Mouse (Mus musculus): ENCODE results near the gene Sptssa.

The Sptssa gene

DNA sequence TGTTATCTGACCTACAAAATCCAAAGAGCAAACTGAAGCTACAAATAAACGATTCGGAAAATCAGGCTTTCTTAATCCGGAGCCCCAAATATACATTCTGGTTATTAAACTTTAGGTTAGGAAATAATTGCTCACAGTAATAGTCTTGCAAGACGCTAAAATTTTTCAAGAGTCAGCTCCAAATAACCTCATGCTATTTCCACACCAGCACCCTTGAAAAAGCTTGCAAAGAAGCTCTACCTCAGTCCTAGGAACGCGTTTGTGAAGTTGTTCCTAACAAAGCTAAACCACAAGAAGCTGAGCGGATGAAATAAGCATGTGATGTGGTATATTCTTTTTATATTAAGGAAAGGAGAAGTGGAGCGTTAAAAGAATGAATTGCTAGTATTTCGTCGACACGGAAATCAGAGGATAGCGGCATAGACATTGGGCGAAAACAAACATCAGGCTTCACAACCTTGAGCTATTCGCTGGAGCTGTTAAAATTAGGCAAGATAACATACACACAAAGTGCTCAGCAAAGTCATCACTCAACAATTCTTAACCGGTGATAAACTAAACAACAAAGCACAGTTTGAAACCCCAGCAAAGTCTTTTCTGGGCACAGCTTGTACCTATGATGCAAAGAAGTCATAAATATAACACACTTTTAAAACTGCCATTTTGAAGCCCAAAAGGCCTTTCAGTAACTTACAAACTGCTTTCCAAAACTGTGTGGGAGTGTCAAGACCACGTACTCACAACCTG is 908 bp downstream of the Sptssa start:
- no peak for DNase-seq (ENCODE audit: low spot score)

DNA sequence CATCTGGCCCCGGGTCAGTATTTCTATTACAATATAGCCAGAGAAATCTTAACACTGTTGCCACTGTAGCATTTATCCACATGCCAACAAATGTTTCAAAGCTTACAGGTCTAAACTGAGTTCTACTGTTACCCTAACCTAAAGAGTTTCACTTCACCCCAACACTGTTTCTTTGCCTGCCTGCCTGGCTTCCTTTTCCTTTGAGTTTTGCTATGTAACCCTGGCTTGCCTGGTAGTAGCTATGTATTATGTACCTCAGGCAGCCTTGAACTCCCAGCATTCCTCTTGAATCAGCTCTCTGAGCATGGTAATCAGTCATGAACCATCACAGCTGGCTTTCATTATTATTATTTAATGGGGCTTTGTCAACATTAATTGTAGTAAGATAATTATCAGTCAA is 1.6 kb downstream of the Sptssa start:
- DNase-seq (ENCODE audit: low spot score), result no peak

DNA sequence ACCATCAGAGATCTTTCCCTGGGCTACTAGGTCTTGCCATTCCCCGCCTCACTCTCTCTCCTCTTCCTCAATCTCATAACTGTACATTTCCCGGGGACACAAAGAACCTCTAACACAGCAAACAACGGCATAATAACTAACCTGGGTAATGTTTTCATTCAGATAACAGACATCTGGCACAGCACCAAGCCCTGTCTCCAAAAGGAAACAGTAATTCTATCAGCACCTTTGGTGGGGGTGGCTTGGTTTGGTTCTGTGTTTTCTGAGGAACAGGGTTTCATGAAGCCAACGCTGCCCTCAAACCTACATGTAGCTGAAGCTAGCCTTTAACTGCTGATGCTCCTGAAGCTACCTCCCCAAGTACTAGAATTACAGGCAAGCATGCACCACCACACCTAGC is 2.2 kb downstream of the Sptssa start:
- DNase-seq (ENCODE audit: low spot score), result no peak

DNA sequence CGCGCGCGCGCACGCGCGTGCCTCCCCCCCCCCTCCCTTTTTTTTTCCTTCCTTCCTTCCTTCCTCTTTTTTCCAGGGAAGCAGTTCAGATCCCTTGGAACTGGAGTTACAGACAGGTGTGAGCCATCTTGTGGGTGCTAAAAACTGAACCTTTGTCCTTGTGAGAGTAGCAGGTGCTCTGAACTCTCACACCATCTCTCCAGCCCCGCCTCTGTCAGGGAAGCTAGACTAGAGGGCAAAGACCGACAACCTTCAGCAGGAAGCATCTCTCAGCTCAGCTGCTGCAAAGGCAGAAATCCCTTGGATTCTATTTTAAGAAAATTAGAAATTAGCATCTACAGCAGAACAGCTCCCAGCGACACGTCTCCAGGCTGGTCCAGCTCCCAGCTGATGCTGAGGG is 4.0 kb downstream of the Sptssa start:
- DNase-seq (ENCODE audit: low spot score), result no peak

DNA sequence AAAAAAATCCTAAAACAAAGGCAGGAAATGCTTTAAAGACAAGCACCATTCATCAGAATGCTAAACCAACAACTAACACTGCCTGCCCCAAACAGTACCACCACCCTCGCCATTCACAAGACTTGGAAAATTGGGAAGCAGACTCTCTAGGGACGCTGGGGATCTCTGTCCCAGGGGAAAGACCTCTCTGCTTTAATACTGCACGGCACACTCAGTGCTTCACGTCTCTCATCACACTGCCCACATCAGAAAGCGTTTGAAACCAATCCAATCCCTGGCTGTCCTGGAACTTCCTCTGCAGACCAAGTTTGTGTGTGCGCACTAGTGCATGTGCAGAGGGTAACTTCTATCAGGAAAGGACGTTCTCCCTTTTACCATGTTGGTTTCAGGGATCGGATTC is 4.6 kb downstream of the Sptssa start:
- DNase-seq (ENCODE audit: low spot score), result no peak

DNA sequence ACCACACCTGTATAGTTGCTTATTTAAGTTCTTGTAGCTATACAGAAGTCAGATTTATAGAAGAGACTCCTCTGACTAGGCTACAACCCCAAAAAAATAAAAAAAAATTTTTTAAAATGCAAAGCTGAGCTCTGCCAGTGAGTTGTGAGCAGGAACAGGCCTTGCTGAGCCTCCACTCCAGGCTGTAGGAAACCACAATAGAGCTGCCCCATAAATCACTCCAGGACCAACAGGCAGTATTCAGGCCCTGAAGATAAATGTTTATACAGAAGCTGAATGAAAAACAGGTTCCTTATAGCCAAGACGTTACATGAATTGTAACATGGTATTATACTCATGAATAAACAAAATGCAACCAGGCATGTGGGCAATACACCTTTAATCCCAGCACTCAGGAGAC is 5.2 kb downstream of the Sptssa start:
- no peak for DNase-seq (ENCODE audit: low spot score)

DNA sequence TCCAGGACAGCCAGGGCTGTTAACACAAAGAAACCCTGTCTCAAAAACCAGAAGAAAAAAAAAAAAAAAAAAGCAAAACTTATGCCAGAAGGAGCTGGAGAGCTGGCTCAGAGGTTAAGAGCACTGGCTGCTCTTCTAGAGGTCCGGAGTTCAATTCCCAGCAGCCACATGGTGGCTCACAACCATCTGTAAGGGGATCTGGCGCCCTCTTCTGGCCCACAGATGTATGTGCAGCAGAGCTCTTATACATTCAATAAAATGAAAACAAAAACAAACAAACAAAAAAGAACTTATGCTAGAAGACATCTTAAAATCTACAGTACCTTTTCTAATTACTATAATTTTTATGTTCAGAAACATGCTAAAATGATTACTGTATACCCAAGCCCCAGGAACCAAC is 11.4 kb downstream of the Sptssa start:
- DNase-seq (ENCODE audit: low spot score), result no peak

DNA sequence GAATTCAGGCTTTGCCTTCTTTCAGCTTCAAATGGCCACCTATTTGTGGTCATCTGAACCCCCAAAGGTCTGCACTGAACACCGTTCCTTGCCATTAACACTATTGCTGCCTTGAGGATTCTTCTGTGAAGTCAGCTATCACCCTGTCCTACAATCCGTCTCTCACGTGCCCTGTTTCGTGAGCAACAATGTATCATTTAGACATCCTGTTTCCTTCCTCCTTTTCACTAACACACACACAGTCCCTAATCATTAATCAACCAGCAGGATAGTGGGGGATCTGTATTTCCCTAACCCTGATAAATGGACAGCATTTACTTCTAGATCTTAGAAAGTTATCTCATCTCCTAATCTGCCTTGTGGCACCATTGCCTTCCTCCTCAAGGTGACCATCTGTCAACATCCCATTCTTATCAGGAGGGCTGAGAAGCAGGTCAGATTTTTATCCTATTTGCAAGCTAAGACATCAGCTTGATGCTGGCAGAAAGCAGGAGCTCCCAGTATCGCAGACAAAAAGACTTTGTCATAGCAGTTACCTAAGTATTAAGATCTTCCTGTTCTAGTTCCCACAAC is 13.0 kb downstream of the Sptssa start:
- no peak for DNase-seq (ENCODE audit: low spot score)

DNA sequence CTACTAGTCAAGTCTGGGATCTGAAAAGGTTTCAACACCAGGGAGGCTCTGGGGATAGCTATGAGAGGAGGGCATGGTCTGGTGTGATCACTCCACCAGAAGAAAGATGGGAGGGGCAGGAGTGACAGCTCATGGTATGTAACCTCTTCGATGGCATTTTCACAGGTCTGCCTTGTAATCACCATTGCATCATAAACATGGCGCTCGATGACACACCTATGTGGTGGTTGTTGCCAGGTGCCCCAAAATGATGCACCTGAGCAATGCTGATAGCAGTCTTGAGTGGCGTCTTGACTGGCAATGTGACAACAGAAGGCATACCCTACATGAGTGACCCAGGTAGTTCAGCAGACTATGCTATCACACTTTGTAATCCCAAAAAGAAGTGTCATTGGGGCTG is 15.0 kb downstream of the Sptssa start:
- no peak for DNase-seq (ENCODE audit: low spot score)

DNA sequence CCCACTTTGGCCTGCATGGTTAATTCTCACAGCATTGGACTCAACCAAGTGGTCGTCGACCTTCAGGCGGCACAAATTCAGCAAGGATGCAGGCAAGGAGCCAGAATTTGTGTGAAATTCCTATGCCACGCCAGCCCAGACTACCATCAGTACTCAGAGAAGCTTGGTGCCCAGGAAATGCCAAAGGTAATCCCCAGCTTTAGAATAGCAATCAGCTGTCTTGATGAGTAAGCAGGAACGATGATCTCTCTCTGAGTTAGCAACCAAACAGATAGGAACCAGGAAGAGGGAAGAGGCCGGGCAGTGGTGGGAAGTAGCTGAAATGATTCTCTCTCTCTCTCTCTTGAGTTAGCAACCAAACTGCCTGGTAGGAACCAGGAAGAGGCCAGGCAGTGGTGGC is 16.1 kb downstream of the Sptssa start:
- DNase-seq (ENCODE audit: low spot score), result no peak

DNA sequence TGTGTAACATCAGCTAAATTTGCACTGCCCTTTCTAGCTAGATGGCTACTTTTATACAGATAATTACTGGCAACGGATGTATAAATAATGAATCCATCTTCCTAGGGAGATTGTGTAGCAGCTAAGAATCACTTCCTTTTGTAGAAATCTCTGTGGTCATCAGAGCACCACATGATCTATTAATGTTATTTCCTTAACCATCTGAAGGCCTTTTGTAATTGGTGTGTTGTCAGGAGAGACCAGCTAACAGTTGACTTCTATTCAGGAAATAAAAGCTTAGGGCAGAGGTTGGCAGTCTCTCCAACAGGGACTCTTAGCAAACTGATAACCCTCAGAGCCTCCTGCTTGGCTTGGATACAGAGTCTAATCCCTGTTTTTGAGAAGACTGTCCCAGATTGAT is 19.3 kb downstream of the Sptssa start:
- no peak for DNase-seq (ENCODE audit: low spot score)

DNA sequence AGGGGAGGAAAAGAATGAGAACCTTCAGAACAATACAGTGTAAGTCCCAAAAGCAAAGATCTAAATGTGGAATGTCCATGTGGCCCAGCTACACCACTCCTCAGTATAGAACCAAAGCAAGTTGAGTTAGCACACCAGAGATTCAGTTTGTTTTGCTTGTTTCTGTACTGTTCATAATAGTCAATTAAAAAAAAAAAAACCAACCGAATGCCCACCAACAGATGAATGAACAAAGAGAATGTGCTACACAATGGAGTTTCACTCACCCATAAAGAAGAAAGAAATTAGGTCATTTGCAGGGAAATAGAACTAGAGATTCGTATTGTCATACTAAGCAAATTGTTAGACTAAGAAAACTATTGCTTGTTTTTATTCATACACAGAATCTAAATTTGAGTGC is 24.2 kb downstream of the Sptssa start:
- no peak for DNase-seq (ENCODE audit: low spot score)

DNA sequence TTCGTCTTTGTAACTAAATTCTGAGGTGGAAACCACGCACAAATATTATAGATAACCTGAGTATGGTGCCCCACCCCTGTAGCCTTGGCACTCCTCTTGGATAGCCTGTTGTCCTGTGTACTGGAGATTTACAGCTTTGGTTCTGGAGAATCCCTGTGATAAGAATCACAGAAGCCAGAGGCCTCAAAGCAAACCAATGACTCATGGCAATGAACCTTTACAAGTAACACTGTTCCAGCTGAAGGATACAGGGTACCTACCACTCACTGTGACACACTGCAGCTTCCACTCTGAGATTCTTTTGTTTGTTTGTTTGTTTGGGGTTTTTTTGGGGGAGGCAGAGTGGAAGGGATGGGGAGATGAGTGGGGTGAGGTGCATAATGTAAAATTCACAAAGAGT is 34.4 kb downstream of the Sptssa start:
- no peak for DNase-seq (ENCODE audit: low spot score)

DNA sequence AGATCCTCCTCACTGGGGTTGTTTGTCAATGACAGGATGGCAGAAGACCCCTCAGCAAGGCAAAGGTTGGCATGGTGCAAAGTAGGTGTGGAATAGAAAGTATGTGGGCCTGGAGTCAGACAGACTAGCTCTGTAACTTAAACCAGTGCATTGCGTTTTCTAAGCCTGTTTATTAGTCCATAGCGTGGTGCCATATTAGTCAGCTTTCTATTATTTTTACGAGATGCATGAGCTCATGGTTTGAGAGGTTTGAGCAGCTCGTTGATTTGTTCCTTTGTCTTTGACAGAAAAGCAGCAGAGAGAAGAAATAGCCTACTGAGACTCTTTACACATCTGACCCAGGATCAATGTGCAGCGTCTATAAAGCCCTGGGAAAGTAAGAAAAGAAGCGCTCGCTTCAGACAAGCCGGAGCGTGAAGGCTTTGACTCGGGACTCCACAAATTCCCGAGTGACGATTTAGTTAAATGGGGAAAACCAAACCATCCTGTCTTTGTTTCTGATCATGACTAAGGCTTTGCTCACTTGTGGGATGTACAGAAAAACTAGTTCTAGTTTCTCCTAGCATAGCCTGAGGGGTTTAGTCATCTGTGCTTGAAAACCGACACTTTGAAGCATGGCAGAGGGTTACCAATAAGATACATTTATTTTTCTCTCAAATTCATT is 36.2 kb downstream of the Sptssa start:
- DNase-seq (ENCODE audit: low spot score), result no peak

DNA sequence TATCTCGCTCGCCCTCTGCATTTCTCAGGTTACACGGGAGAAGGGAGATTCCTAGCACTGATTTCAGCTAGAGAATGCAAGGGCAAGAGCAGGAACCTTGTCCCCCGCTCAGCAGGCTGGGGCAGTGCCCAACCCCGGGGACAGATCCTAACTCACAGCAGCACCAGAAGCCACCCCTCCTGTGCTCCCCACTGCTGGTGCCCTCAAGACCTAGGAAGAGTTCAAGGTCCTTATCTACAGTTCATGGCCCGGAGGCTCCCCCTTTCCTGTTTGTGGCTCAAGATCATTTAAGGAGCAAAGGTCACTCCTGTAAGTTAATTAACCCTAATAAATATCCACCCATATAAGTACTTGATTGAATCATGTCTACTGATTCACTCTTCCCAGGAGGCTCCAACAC is 47.4 kb downstream of the Sptssa start:
- DNase-seq (ENCODE audit: low spot score), result no peak

DNA sequence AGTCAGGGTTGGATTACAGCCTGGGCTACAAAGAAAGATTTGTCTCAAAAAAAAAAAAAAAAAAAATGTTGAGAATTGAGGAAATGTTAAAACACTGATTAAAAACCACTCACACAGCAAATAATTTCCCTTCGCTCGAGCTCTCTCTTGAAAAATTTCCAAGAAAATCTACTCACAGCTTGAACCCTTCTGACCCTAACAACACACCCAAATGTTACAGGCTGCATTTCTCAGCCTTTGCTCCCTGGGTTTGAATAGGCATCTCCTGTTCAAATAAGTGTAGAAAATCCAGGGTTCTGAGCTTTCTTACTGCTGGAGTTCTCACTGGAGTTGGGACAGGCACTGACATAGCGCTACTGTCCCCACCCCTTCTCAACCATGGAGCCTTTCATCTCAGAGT is 51.2 kb downstream of the Sptssa start:
- DNase-seq (ENCODE audit: low spot score), result no peak

DNA sequence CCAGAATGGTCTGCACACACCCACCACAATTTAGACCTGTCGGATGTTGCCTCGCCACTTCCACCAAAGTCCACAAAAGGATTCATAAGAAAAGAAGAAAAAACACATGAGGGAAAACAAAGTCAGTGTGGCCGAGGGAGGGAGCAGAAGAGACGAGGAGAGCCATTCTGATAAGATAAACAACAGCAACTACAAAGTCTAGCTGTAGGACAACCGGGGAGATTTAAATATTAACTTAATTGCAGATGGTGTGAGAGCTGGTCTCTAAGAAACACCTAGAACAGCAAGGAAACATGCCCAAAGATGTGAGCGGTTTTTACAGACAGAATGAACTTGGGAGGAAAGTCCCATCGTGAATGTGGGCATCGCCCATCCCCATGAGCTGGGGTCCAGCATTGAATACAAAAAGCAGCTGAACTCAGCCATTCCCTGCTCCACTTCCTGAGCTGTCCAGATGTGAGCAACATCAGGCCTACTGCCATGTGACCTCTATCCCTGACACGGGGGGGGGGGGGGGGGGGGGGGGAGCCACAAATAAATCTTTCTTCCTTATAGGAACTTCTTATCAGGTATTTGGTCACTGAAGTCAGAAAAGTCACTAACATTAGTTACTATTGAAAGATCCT is 52.7 kb downstream of the Sptssa start:
- no peak for DNase-seq (ENCODE audit: low spot score)

DNA sequence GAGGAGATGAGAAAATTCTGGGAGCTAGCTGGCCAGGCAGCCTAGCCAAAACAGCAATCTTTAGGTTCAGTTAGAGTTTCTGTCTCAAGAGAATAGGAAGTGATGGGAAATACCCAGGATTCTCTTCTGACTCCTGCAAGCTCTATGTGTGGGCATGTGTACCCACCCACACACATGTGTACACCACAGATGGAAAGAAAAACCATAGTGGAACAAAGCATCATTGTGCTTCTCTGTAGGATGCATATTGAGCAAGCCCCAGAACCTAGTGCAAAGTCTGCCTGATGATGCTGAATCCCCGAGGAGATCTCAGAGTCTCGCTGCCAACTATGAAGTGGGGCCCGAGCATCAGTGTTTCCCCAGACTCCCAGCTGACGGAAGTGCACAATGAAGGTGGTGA is 55.9 kb downstream of the Sptssa start:
- DNase-seq (ENCODE audit: low spot score), result no peak

DNA sequence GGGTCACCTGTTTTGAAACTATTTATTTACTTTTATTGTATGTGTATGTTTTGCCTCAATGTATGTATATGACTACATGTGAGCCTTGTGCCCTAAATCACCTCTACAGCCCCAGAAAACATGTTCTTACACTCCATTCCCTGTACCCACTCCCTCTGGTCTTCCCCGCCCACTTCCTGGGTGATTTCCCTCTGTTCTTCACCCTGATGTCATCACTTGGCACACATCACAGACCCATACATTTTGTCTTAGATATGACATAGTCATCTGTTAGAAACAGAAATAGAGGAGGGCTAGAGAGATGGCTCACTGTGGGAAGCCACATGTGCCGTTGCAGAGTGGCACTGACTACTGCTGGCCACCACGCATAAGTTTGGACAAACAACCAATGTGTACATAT is 58.0 kb downstream of the Sptssa start:
- no peak for DNase-seq (ENCODE audit: low spot score)

DNA sequence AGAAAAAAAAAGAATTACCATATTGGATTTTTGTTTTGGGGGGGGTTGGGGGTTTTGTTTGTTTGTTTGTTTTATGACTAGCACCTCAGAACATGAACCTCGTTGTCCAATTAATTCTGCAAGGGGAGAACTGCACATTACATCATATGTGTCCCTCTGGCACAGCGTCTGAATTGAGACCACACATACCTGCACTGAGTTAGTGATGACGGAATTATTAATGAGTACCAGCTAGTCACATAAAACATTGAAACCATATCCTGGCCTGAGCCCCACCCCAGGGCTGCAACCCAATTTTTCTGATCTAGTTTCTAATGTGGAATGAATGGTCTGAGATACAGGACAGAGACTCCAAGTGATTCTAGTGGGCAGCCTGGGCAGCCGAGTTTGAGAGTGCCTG is 59.7 kb downstream of the Sptssa start:
- DNase-seq (ENCODE audit: low spot score), result no peak
